Mouse (Mus musculus): ENCODE data around the gene Sorbs1. TPM values are rescaled to one million over a fixed set of nuclear protein-coding genes. Genes with fewer than 3 reads are reported as not detected.

Gene Sorbs1
- polyA plus RNA-seq, 1 experiment from 2014 or later: 73.8 TPM

GRCm38 (mm10) chr19:40270351-40271307 lies 242.9 kb downstream of the Sorbs1 start:
- ATAC-seq: peak; percentile 57
- peak overlapping the region; percentile 82 for H3K27ac ChIP-seq (ENCODE audit: low read depth, low read length)

GRCm38 (mm10) chr19:40269526-40269925 lies 244.1 kb downstream of the Sorbs1 start:
- Histone ChIP-seq H3K4me2 (replicated peaks; ENCODE audit: low read depth) (peak overlapping the region; percentile 90), H3K4me3 (ENCODE audit: low read depth, low read length) (peak overlapping the region; percentile 87), H3K9me3 (ENCODE audit: control insufficient read depth) (no peaks in the 10 kb centered on the region), H3K27me3 (replicated peaks; ENCODE audit: control insufficient read depth, insufficient read depth, low read length) (no peaks in the 10 kb centered on the region), H3K4me1 (replicated peaks; ENCODE audit: control insufficient read depth, insufficient read depth, low read length) (peaks cover 12% of the 10 kb centered on the region), H3K9ac (ENCODE audit: low read depth, low read length) (peak overlapping the region; percentile 26; the same call in 1 of the 2 replicates), H3K36me3 (ENCODE audit: control insufficient read depth, insufficient read depth) (no peaks in the 10 kb centered on the region; the same call in 1 of the 2 replicates), H3K27ac (ENCODE audit: low read depth, low read length) (no peak overlapping the region)
- 66% methylated on average over 5 of the region's 5 CpGs for whole genome bisulfite sequencing
- no peak for TF ChIP-seq CTCF (IDR thresholded peaks at IDR 0.05; ENCODE audit: low read depth)
- ATAC-seq: no peak

More at GRCm38 (mm10) chr19:40270351-40271307, 242.9 kb downstream of the Sorbs1 start:
- Histone ChIP-seq H3K9me3 (ENCODE audit: control insufficient read depth) (no peaks in the 10 kb centered on the region), H3K36me3 (ENCODE audit: control insufficient read depth, insufficient read depth) (no peaks in the 10 kb centered on the region), H3K4me3 (ENCODE audit: low read depth, low read length) (peak overlapping the region; percentile 87), H3K4me1 (replicated peaks; ENCODE audit: control insufficient read depth, insufficient read depth, low read length) (peaks cover 12% of the 10 kb centered on the region), H3K4me2 (replicated peaks; ENCODE audit: low read depth) (peak overlapping the region; percentile 90), H3K27me3 (replicated peaks; ENCODE audit: control insufficient read depth, insufficient read depth, low read length) (no peaks in the 10 kb centered on the region), H3K9ac (ENCODE audit: low read depth, low read length) (peak overlapping the region; percentile 72)
- WGBS: 9% methylated on average over 63 of the region's 63 CpGs
- no peak for TF ChIP-seq CTCF (IDR thresholded peaks at IDR 0.05; ENCODE audit: low read depth)

- H3K27me3 ChIP-seq (replicated peaks; ENCODE audit: control insufficient read depth, insufficient read depth, low read length): no peaks in the 10 kb centered on the region
- TF ChIP-seq CTCF (IDR thresholded peaks at IDR 0.05; ENCODE audit: low read depth): no peak
- peak overlapping the region; percentile 90 for H3K4me2 ChIP-seq (replicated peaks; ENCODE audit: low read depth)
- no peak for ATAC-seq
- 26% methylated on average over 3 of the region's 3 CpGs for WGBS
- H3K27ac ChIP-seq (ENCODE audit: low read depth, low read length): no peak overlapping the region
- H3K36me3 ChIP-seq (ENCODE audit: control insufficient read depth, insufficient read depth): no peaks in the 10 kb centered on the region; the same call in 1 of the 2 replicates
- H3K4me3 ChIP-seq (ENCODE audit: low read depth, low read length): 0 out of 2 replicates have a peak overlapping the region, but pooled peaks have one; percentile 11
- H3K4me1 ChIP-seq (replicated peaks; ENCODE audit: control insufficient read depth, insufficient read depth, low read length): peaks cover 12% of the 10 kb centered on the region
- H3K9ac ChIP-seq (ENCODE audit: low read depth, low read length): no peak overlapping the region
- no peaks in the 10 kb centered on the region for H3K9me3 ChIP-seq (ENCODE audit: control insufficient read depth)
Observed at GRCm38 (mm10) chr19:40268493-40268892, 245.1 kb downstream of the Sorbs1 start.

GRCm38 (mm10) chr19:40267380-40267779 lies 246.2 kb downstream of the Sorbs1 start:
- H3K4me3 ChIP-seq (ENCODE audit: low read depth, low read length): no peak overlapping the region
- H3K27ac ChIP-seq (ENCODE audit: low read depth, low read length): no peak overlapping the region; the same call in 1 of the 2 replicates
- H3K9ac ChIP-seq (ENCODE audit: low read depth, low read length): no peak overlapping the region
- TF ChIP-seq CTCF (IDR thresholded peaks at IDR 0.05; ENCODE audit: low read depth): no peak
- WGBS: 40% methylated on average over 1 of the region's 1 CpGs
- peak overlapping the region; percentile 90 for H3K4me2 ChIP-seq (replicated peaks; ENCODE audit: low read depth)
- no peak; the same call in none of the 2 replicates for ATAC-seq
- no peaks in the 10 kb centered on the region; the same call in 1 of the 2 replicates for H3K36me3 ChIP-seq (ENCODE audit: control insufficient read depth, insufficient read depth)
- no peaks in the 10 kb centered on the region for H3K9me3 ChIP-seq (ENCODE audit: control insufficient read depth)
- peaks cover 12% of the 10 kb centered on the region for H3K4me1 ChIP-seq (replicated peaks; ENCODE audit: control insufficient read depth, insufficient read depth, low read length)
- no peaks in the 10 kb centered on the region for H3K27me3 ChIP-seq (replicated peaks; ENCODE audit: control insufficient read depth, insufficient read depth, low read length)

GRCm38 (mm10) chr19:40259485-40259884 lies 254.1 kb downstream of the Sorbs1 start:
- no peak for TF ChIP-seq CTCF (IDR thresholded peaks at IDR 0.05; ENCODE audit: low read depth)
- Histone ChIP-seq H3K27ac (ENCODE audit: low read depth, low read length) (no peak overlapping the region), H3K9ac (ENCODE audit: low read depth, low read length) (no peak overlapping the region), H3K4me3 (ENCODE audit: low read depth, low read length) (no peak overlapping the region), H3K27me3 (replicated peaks; ENCODE audit: control insufficient read depth, insufficient read depth, low read length) (no peaks in the 10 kb centered on the region), H3K36me3 (ENCODE audit: control insufficient read depth, insufficient read depth) (no peaks in the 10 kb centered on the region; the same call in 1 of the 2 replicates), H3K9me3 (ENCODE audit: control insufficient read depth) (no peaks in the 10 kb centered on the region), H3K4me2 (replicated peaks; ENCODE audit: low read depth) (no peak overlapping the region), H3K4me1 (replicated peaks; ENCODE audit: control insufficient read depth, insufficient read depth, low read length) (0 out of 2 replicates have a peak, but pooled peaks cover 5% of the 10 kb centered on the region)
- WGBS: 94% methylated on average over 1 of the region's 1 CpGs
- ATAC-seq: no peak

GRCm38 (mm10) chr19:40257396-40257795 lies 256.2 kb downstream of the Sorbs1 start:
- no peak for ATAC-seq
- no peaks in the 10 kb centered on the region for H3K9me3 ChIP-seq (ENCODE audit: control insufficient read depth)
- 37% methylated on average over 4 of the region's 4 CpGs for WGBS

More at GRCm38 (mm10) chr19:40257396-40257795, 256.2 kb downstream of the Sorbs1 start:
- H3K4me3 ChIP-seq (ENCODE audit: low read depth, low read length): no peak overlapping the region
- H3K4me1 ChIP-seq (replicated peaks; ENCODE audit: control insufficient read depth, insufficient read depth, low read length): 0 out of 2 replicates have a peak, but pooled peaks cover 5% of the 10 kb centered on the region
- no peak for TF ChIP-seq CTCF (IDR thresholded peaks at IDR 0.05; ENCODE audit: low read depth)
- H3K27ac ChIP-seq (ENCODE audit: low read depth, low read length): no peak overlapping the region
- H3K27me3 ChIP-seq (replicated peaks; ENCODE audit: control insufficient read depth, insufficient read depth, low read length): no peaks in the 10 kb centered on the region
- H3K9ac ChIP-seq (ENCODE audit: low read depth, low read length): no peak overlapping the region
- no peak overlapping the region for H3K4me2 ChIP-seq (replicated peaks; ENCODE audit: low read depth)
- H3K36me3 ChIP-seq (ENCODE audit: control insufficient read depth, insufficient read depth): no peaks in the 10 kb centered on the region

Data from intestine, postnatal 0 days (tissue).